Mouse (Mus musculus): ENCODE data around the gene Tmem106c.

Gene Tmem106c

DNA sequence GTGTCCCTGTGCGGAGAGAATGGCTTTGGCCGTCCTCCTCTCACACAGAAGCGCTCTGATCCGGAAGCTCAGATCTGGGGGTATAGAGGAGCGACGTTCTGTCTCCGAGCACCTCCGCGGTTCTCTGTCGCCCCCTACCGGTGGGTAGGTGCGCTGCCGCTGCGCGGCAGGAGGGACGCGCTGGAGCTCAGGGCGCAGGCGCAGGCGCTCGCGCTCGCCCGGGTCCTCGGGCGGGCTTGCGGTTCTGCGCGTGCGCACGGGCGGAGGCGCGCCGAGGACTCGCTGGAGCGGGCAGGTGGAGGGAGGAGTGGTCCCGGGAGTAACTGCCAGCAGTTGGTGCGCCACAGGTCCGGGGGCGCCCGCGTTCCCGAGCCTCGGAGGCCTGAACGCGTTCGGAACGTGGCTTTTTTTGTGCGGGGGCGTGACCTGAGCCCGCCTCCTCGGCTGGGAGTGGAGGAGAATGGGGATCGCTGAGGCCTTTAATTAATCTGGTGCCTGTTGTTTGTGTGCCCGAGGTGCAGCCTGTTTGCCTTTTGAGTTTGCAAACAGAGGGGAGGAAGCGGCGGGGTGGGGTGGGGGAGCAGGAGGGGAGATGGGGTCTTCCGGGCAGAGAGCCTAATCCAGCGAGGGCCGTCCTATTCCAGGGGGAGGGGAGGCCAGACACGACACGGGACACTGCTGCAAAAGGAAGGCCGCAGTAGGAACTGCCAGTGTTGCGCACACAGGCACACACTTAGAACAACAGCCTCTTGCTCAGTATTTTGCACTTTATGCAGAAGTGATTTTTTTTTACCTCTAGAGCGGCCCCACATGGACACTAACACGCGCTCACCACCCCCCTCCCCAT, at the start of gene Tmem106c:
Gene Tmem106c, plus strand, starts transcription at position 212 of the 847 bp plus-strand sequence.
- DNase-seq = peak; percentile 88

DNA sequence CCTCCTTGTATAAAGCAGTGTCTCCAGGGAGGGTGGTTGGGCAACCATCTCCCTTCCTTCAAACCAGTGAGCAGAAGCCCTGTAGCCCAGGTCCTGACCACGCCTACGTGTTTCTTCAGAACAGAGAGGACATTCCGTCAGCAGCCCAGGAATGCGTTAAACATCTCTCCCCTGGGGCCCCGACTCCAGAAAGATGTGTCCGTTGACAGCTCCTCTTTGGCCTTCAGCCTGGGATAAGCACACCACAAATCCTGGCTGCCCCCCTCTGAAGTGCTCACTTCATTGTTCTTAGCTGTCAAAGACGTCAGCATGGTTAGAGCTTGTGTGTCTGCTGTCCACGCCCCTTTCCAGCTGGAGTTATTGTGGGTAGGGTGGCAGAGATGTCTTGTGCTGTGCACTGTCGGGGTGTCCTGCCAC, 49.7 kb upstream of the Tmem106c start:
- no peak for DNase-seq

- no peak for DNase-seq
Measured at GRCm38 (mm10) chr15:97917994-97918393, 46.0 kb upstream of the Tmem106c start.

DNA sequence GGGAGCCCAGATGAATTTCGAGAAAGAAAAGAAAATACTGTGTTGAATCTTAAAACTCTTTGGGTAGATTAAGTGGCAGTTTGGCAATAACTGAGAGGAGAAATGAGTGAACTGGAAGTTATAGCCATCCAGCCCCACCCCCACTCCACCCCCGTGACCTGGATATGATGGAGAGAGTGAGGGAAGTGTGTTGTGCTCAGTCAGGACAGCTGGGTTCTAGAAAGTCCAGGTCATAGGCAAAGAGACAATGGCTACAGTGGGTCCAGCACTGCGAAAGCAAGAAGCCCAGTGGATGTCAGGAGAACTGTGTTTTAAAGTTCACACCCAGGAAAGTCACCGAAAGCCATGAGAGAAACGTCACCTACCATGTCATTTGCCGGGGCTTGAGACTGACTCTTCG, 44.8 kb upstream of the Tmem106c start:
- no peak for DNase-seq

DNA sequence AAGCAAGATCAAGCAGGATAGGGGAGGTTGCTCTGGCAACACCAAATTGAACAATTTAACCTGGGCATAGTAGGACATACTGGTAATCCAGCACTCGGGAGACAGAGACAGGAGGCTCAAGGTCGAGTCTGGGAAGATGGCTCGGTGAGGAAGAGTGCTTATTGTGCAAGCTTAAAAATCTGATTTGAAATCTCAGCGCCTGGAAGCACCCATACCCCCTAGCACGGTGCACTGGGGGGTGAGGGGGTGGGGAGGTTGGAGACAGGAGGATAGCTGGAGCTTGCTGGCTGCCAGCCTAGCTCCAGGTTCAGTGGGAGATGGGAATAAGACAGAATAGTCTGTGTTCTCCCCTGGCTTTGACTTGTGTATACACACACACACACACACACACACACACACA, 43.7 kb upstream of the Tmem106c start:
- no peak for DNase-seq

GRCm38 (mm10) chr15:97921796-97922195, 42.2 kb upstream of the Tmem106c start:
- no peak for DNase-seq

DNA sequence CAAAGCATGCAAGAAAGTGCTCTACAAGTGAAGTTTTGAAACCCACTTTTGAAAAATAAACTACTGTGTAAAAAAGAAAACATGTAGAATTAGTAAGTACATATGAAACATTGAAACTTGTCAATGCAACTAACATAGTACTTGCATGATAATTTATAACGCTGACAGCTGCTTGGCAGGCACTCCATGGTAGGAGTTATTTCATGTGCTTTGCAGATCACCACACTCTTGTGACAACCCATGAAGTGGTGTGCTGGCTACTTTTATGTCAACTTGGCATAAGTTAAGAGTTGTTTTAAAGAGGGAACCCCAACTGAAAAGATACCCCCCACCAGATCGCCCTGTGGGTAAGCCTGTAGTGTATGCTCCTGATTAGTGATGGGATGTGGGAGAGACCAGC, 41.6 kb upstream of the Tmem106c start:
- no peak for DNase-seq

DNA sequence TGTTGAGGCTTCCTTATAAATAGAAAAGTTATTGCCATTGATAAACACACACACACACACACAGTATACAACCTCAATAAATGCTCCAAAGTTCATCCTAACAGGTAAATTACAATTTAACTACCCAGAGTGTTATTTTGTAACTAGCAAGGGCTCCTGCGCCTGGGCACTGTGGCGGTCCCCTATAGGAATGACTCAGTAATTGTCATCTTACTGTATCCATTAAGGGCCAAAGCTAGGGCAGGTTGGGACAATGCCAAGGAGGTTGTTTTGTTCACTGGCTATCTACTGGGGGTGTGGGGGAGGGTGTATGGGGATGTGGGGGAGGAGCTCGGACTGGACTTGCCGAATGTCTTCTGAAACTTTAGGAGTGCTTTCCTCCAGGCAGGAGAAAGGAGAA, 37.0 kb upstream of the Tmem106c start:
- DNase-seq = peak; percentile 61

GRCm38 (mm10) chr15:97927821-97928220, 36.2 kb upstream of the Tmem106c start:
- DNase-seq = no peak

DNA sequence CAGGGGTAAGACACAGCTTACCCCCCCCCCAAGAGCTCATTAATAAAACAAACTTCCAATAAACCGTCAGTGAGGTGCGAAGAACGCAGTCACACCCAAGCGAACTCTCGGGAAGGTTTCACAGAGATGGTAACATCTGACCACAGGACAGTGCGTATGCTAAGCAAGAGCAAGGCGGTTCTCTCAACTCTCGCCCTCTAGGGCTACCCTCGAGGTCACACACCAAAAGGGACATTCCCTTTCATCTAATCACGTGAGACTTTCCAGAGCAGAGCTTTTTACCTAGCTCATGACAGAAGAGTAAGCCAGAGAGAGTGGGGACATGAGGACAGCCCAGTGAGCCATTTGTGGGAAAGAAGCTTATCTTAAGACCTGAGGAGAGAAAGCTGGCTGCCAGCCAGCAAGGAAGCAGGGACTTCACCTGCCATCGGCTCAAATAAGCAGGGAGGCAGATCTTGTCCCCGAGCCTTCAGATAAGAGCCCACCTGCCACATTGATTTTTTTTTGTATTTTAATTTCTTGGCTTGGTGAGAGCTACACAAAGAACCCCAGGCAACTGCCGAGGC, 34.7 kb upstream of the Tmem106c start:
- DNase-seq = no peak

GRCm38 (mm10) chr15:97932441-97932840, 31.6 kb upstream of the Tmem106c start:
- no peak for DNase-seq

DNA sequence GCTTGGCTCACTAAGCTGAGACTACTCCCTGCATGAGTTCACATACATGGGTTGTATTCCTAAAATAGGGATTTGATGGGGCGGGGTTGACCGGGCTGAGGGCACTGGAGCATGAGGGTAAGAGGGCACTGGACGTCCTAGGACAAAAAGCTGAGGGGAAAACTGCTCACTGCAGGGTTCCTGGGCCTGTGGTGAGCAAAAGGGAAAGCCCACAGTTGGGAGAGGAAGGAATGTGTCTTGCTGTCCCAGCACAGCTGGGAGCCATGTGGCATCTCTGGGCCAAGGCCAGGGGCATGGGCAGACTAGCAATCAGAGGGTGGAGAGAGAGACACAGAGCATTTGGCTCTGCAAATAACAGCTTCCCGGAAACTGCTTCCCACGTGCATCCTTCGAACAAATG, 25.4 kb upstream of the Tmem106c start:
- DNase-seq = peak; percentile 47

DNA sequence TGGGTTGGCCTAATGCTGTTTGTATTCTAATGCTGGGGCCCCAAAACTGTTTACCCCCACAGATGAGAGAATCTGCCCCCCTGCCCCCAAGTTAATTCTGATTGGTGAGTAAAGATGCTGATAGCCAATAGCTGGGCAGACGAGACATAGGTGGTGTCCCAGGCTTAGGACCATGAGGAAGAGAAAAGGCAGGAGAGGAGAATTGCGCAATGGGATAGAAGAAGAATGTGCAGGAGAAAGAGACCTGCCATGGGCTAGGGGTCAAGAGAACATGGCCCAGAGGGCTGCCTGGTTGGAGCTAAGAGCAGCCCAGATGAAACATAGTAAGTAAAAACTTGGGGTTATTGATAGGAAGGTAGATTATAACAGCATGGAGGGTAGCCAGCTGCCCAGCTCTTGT, 23.9 kb upstream of the Tmem106c start:
- DNase-seq = no peak

- no peak for DNase-seq
Measured at GRCm38 (mm10) chr15:97941306-97941705, 22.7 kb upstream of the Tmem106c start.

DNA sequence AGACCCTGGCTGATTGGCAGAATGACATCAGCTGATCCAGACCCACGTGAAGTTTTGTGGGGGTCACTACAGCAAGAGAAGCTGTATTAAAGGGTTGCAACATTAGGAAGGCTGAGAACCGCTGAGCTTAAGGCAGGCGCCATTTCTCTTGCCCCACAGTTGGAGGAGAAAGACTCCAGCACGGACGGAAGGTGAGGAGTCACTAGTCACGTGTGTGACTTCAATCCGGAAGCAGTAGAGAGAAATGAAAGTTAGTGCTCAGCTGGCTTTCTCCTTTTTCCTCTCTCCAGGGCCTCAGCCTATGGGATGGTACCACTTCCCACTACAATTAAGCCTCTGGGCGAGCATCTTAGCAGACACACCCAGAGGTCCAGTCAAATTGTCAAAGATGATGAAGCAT, 21.5 kb upstream of the Tmem106c start:
- no peak for DNase-seq

DNA sequence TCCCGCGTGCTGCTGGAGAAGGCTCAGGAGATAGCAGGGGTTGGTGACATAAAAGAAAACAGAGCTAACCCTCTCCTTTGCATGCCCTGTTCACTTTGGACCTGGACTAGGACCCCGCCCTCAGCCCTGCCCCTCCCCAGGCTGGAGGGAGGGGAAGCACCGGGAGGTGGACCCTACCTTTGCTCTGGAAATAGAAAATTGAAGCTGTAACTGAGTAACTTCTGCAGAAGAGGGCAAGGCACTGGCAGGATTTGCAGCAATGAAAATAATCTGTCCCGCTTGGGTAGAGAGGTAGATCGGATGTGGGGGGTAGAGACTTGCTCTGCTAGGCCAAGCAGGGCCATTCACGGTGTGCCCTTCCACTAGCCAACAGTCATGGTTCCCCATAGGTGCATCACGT, 20.6 kb upstream of the Tmem106c start:
- DNase-seq = peak; percentile 83

DNA sequence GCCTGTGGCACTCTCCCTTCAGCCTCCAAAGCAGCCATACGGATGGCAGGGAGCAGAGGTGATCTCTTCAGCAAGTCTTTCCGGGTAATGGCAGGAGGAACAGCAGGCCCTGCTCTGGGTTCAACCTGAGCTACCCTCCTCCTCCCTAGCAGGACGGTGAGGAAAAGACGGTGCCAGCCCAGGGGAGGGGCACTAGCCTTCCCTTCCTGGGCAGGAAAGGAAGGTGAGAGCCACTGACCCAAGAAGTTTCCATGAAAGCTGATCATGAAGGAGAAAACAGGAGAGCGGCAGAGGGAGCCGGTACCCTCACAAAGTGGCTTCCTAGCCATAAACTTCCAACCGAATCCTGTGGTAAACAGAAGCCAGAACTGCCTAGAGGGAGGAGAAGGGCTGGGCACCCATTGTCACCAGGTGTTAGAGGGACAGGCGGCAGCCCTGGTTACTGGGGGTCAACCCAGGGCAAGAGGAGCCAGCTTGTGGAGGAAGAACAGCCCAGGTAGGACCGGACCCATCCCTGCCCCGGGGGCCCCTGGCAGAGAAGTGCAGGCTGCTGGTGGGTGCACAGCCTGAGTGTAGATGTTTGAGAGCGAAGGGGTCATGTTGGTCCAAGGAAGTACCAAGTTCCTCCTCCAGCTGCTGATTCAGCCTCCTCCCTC, 19.0 kb upstream of the Tmem106c start:
- peak; percentile 63 for DNase-seq

DNA sequence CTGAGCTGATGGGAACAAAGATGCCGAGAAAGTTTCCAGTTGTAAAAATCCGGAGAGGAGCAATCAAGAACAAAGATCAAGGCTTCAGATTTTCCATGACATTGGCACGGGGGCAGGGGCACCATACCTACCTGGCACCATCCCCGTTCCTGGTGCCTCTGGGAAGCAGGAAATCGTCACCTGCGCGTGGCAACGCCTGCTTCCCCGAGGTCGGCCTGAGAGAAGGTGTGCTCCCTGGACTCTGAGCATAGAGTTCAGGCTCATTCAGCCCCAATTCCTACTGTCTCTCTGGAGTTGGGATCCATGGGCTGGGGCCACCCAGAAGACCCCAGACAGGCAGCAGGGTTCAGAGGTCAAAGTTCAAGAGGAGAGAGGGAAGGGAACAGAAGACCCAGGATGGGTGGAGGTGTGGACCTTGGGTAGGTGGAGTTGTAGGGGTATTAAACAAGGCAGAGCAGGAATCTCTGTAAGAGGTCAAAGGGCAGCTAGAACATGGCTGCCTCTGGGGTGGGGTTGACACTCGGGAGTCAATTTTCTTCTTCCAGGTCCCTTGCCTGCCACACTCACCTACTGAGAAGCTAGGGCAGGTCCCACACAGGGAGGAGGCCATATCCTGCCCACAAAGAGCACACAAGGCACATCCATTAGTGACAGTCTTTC, 18.2 kb upstream of the Tmem106c start:
- DNase-seq = peak; percentile 64

GRCm38 (mm10) chr15:97948720-97949119, 15.3 kb upstream of the Tmem106c start:
- no peak for DNase-seq

- DNase-seq = no peak
Measured at GRCm38 (mm10) chr15:97949706-97950105, 14.3 kb upstream of the Tmem106c start.

DNA sequence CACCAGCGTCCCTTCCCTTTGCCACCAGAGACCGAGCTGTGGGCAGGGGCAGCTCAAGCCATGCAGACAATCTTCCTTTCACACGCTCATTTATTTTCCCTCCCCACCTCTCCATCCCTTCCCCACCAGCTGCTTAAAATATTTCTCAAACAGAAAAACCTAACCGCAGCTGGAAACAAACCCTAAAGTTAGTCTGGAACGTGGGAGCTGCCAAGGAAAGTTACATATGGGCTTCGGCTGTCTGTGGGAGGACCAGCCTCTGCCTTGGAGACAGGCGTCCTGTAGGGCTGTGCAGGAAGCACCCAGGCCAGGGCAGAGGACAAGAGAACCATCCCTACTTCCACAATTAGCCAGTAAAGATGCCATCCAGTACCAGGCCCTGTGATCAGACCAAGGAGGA, 13.8 kb upstream of the Tmem106c start:
- no peak for DNase-seq

- peak; percentile 83 for DNase-seq
Measured at GRCm38 (mm10) chr15:97952137-97952888, 11.7 kb upstream of the Tmem106c start.

DNA sequence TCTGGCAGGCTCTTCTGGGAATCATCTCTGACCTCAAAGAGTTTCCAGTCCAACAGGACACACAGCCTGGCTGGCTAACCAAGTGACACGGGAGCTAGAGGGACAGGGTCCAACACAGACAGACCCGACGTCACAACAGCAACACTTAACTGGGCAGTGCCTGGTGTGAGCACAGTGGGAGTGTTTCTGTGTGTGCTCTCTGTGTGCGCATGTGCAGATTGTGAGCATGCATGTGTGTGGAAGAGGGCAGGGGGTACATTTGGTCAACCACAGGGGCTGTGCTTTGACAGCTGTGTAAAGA, 11.2 kb upstream of the Tmem106c start:
- no peak for DNase-seq

Data from kidney, adult 18-20 months (tissue).